Mouse (Mus musculus) midbrain, postnatal 0 days (tissue): Measurements from ENCODE around the gene Fbxl19. TPM values are rescaled to one million over a fixed set of nuclear protein-coding genes. Genes with fewer than 3 reads are reported as not detected.

Experiments
- ATAC-seq: fragments of 200-750 bp; cut with Nextera tagmentation; 2 replicates; pipeline ENCODE4 v1.8.0; 2017; ENCODE audit warnings: moderate number of reproducible peaks, mild to moderate bottlenecking, moderate TSS enrichment, moderate library complexity; ENCODE audit not compliant: low FRiP score
- DNase-seq: peaks from one replicate; pipeline ENCODE4 v3.0.0-alpha.2; 2015; ENCODE audit warnings: low spot score
- H3K27ac ChIP-seq: fragments of 300-500 bp; sonication (generic); 2 replicates; pipeline ENCODE4 v1.5.1; 2014; ENCODE audit warnings: low read depth, mild to moderate bottlenecking, low read length, mixed read lengths
- H3K27me3 ChIP-seq: fragments of 300-500 bp; sonication (generic); 2 replicates; pipeline ENCODE4 v1.6.1; 2014; ENCODE audit warnings: low read length, control low read depth, mixed read lengths; ENCODE audit not compliant: insufficient read depth
- H3K36me3 ChIP-seq: fragments of 300-500 bp; sonication (generic); 2 replicates; pipeline ENCODE4 v1.6.1; 2014; ENCODE audit warnings: low read length, control low read depth, mixed read lengths; ENCODE audit not compliant: insufficient read depth
- H3K4me1 ChIP-seq: fragments of 300-500 bp; sonication (generic); 2 replicates; pipeline ENCODE4 v1.6.1; 2014; ENCODE audit warnings: mild to moderate bottlenecking, control low read depth, antibody characterized with exemption, low read length, mixed read lengths; ENCODE audit not compliant: insufficient read depth
- H3K4me2 ChIP-seq: fragments of 300-500 bp; sonication (generic); 2 replicates; pipeline ENCODE4 v1.6.1; 2014; ENCODE audit warnings: low read depth, mild to moderate bottlenecking, low read length, mixed read lengths; ENCODE audit not compliant: poor library complexity, severe bottlenecking
- H3K4me3 ChIP-seq: fragments of 300-500 bp; sonication (generic); 2 replicates; pipeline ENCODE4 v1.5.1; 2014; ENCODE audit warnings: low read depth, mild to moderate bottlenecking, low read length, moderate library complexity
- H3K9ac ChIP-seq: fragments of 300-500 bp; sonication (generic); replicated peaks from 2 replicates; pipeline ENCODE4 v1.6.1; 2014; ENCODE audit warnings: mild to moderate bottlenecking, low read length, moderate library complexity, mixed read lengths; ENCODE audit not compliant: poor library complexity, severe bottlenecking
- H3K9me3 ChIP-seq: fragments of 300-500 bp; sonication (generic); 2 replicates; pipeline ENCODE4 v1.6.1; 2016; ENCODE audit warnings: low read length, control low read depth
- CTCF ChIP-seq: IDR thresholded peaks from 2 replicates; pipeline ENCODE4 v1.5.1; 2016; ENCODE audit warnings: antibody characterized with exemption, mild to moderate bottlenecking
- WGBS: fragments of 180-500 bp; shearing (Covaris S2); extraction: QIAGEN DNeasy Blood & Tissue Kit; methylation state at CpG from one replicate; pipeline ENCODE4 v1.1.7; 2014; 5-methylcytosine and 5-hydroxymethylcytosine counted together
- polyA plus RNA-seq: library from polyadenylated mRNA; unstranded; fragments of >200 nt; fragmentation: Nextera tagmentation; extraction: Ambion mirVana; gene quantifications from 2 replicates; pipeline ENCODE4 v1.2.1, GENCODE M21; 2015
- total RNA-seq: library from RNA; depleted of rRNA; stranded (reverse); fragments of >200 nt; gene quantifications from 2 replicates; pipeline ENCODE4 v1.2.3, GENCODE M21; 2014

Fbxl19 gene
- total and polyA plus RNA-seq, 2 experiments from 2014 or later = 8.3 to 221 TPM

DNA sequence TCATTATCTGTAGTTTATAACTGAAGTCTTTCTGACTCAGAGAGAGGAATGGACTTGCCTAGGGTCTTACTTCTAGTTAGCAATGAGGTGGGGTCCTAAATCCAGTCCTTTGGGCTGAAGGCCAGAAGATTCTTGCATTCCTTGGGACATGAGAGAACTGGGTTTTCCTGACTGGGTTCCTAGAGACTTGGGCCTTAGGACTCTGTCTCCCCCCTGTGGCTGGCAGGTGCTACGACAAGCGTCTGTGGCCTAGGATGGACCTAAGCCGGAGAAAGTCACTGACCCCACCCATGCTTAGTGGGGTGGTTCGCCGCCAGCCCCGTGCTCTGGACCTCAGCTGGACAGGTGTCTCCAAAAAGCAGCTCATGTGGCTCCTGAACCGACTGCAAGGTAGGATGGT lies 16.7 kb downstream of the Fbxl19 start:
- Histone ChIP-seq H3K9me3 (no peaks in the 10 kb centered on the region), H3K4me2 (no peak overlapping the region), H3K4me3 (no peak overlapping the region), H3K4me1 (no peaks in the 10 kb centered on the region; the same call in 1 of the 2 replicates), H3K9ac (no peak overlapping the region), H3K27me3 (no peaks in the 10 kb centered on the region), H3K36me3 (peaks cover 47% of the 10 kb centered on the region), H3K27ac (no peak overlapping the region)
- DNase-seq = peak; percentile 67
- no peak for ATAC-seq
- 34% methylated on average over 7 of the region's 7 CpGs for WGBS
- peak; percentile 84 for TF ChIP-seq CTCF

GRCm38 (mm10) chr7:127763642-127764041 lies 19.3 kb downstream of the Fbxl19 start:
- DNase-seq (no peak), ATAC-seq (no peak)
- no peak overlapping the region for H3K4me3 ChIP-seq
- WGBS = 93% methylated on average over 4 of the region's 4 CpGs
- peaks cover 48% of the 10 kb centered on the region for H3K36me3 ChIP-seq
- no peaks in the 10 kb centered on the region; the same call in 1 of the 2 replicates for H3K4me1 ChIP-seq
- no peak overlapping the region for H3K4me2 ChIP-seq
- H3K27me3 ChIP-seq = no peaks in the 10 kb centered on the region
- no peak overlapping the region for H3K9ac ChIP-seq
- H3K27ac ChIP-seq = no peak overlapping the region
- TF ChIP-seq CTCF = no peak
- H3K9me3 ChIP-seq = no peaks in the 10 kb centered on the region

DNA sequence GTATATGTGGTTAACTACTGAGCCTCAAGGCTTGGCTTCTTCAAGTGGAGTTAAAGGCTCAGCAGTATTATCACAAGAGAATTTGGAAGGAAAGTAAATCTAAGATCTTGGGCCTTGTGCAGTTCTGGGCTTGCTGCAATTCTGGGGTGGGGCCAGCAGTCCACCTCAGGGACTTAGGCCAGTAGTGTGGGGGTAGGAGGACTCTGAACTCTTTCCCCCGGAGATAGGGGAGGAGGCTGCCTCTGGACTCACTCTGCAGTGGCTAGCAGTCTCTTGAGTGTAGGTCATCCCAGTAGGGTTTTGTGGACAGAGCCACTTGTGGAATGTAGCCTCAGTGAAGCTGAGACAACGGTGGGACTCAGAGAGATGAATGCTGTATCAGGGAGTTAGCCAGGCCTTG lies 21.4 kb downstream of the Fbxl19 start:
- peaks cover 45% of the 10 kb centered on the region for H3K36me3 ChIP-seq

GRCm38 (mm10) chr7:127766851-127767609 lies 22.7 kb downstream of the Fbxl19 start:
- Histone ChIP-seq H3K4me3 (no peak overlapping the region), H3K4me1 (no peaks in the 10 kb centered on the region; the same call in 1 of the 2 replicates), H3K36me3 (peaks cover 42% of the 10 kb centered on the region), H3K9ac (no peak overlapping the region), H3K27ac (no peak overlapping the region), H3K9me3 (no peaks in the 10 kb centered on the region), H3K4me2 (no peak overlapping the region), H3K27me3 (no peaks in the 10 kb centered on the region)
- 76% methylated on average over 17 of the region's 17 CpGs for WGBS
- TF ChIP-seq CTCF = no peak
- DNase-seq (no peak), ATAC-seq (no peak)

More for the DNA sequence above, 21.4 kb downstream of the Fbxl19 start:
- DNase-seq (no peak), ATAC-seq (no peak)
- H3K4me2 ChIP-seq = no peak overlapping the region
- 89% methylated on average over 2 of the region's 2 CpGs for WGBS
- no peak for TF ChIP-seq CTCF
- no peaks in the 10 kb centered on the region; the same call in 1 of the 2 replicates for H3K4me1 ChIP-seq
- no peaks in the 10 kb centered on the region for H3K9me3 ChIP-seq
- H3K27ac ChIP-seq = no peak overlapping the region
- no peak overlapping the region for H3K9ac ChIP-seq
- no peak overlapping the region for H3K4me3 ChIP-seq
- no peaks in the 10 kb centered on the region for H3K27me3 ChIP-seq

DNA sequence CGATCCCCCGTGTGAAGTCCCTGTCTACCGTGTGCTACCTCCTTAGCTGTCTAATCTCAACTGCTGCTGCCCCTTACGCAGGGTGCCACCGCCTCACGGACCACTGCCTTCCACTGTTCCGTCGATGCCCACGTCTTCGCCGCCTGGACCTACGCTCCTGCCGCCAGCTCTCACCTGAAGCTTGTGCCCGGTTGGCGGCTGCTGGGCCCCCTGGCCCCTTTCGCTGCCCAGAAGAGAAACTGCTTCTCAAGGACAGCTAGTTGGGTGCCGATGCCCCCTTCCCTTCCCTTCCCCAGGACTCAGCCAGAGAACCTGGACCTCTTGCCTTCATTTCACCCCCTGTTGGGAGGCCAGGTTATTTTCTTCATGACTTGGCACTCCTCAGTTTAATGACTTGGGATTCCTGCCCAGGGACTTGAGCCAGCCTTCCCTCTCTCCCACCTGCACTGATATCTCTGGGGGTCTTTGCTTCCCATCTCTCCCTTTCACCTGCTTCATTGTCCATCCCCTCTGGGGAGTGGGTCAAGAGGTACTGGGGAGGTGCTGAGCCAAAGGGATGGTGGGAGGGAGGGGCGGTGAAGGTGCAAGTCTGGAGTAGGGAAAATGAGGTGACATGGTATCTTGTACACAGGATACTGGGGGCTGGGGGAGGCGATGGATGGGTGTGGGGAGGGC lies 23.5 kb downstream of the Fbxl19 start:
- no peak overlapping the region; the same call in 1 of the 2 replicates for H3K27ac ChIP-seq
- 95% methylated on average over 19 of the region's 19 CpGs for WGBS
- ATAC-seq = no peak

More for the DNA sequence above, 23.5 kb downstream of the Fbxl19 start:
- Histone ChIP-seq H3K9ac (no peak overlapping the region), H3K4me3 (no peak overlapping the region), H3K4me1 (no peaks in the 10 kb centered on the region; the same call in 1 of the 2 replicates), H3K4me2 (no peak overlapping the region), H3K36me3 (peaks cover 42% of the 10 kb centered on the region), H3K27me3 (no peaks in the 10 kb centered on the region), H3K9me3 (no peaks in the 10 kb centered on the region)
- no peak for DNase-seq
- TF ChIP-seq CTCF = no peak
